Mouse (Mus musculus) lung, embryonic 14.5 days (tissue): ENCODE results near the gene Cd63. TPM values are rescaled to one million over a fixed set of nuclear protein-coding genes. Genes with fewer than 3 reads are reported as not detected.
A peak's percentile ranks its signal among the peaks of the same experiment; 100 is the strongest.

ENCODE experiments used
- ATAC-seq: fragments of 200-750 bp; cut with Nextera tagmentation; 2 replicates; pipeline ENCODE4 v1.8.0; 2017; ENCODE audit warnings: mild to moderate bottlenecking, moderate TSS enrichment, moderate library complexity; ENCODE audit not compliant: insufficient read depth
- DNase-seq: peaks from one replicate; pipeline ENCODE4 v3.0.0-alpha.2; 2015
- H3K27ac ChIP-seq: fragments of 300-500 bp; sonication (generic); 2 replicates; pipeline ENCODE4 v1.5.1; 2014; ENCODE audit warnings: low read depth, mild to moderate bottlenecking, moderate library complexity
- H3K27me3 ChIP-seq: fragments of 300-500 bp; sonication (generic); 2 replicates; pipeline ENCODE4 v1.6.1; 2014; ENCODE audit warnings: low read length, control low read depth; ENCODE audit not compliant: insufficient read depth
- H3K36me3 ChIP-seq: fragments of 300-500 bp; sonication (generic); 2 replicates; pipeline ENCODE4 v1.6.1; 2014; ENCODE audit warnings: control low read depth; ENCODE audit not compliant: insufficient read depth
- H3K4me1 ChIP-seq: fragments of 300-500 bp; sonication (generic); 2 replicates; pipeline ENCODE4 v1.6.1; 2014; ENCODE audit warnings: antibody characterized with exemption, control low read depth; ENCODE audit not compliant: insufficient read depth
- H3K4me2 ChIP-seq: fragments of 300-500 bp; sonication (generic); 2 replicates; pipeline ENCODE4 v1.6.1; 2014; ENCODE audit warnings: mild to moderate bottlenecking
- H3K4me3 ChIP-seq: fragments of 300-500 bp; sonication (generic); 2 replicates; pipeline ENCODE4 v1.5.1; 2014; ENCODE audit warnings: low read depth, low read length
- H3K9ac ChIP-seq: fragments of 300-500 bp; sonication (generic); 2 replicates; pipeline ENCODE4 v1.6.1; 2014
- H3K9me3 ChIP-seq: fragments of 300-500 bp; sonication (generic); 2 replicates; pipeline ENCODE4 v1.6.1; 2016; ENCODE audit warnings: low read depth, low read length, control low read depth
- CTCF ChIP-seq: IDR thresholded peaks from 2 replicates; pipeline ENCODE4 v1.5.1; 2016; ENCODE audit warnings: antibody characterized with exemption, low read depth
- WGBS: fragments of 180-500 bp; shearing (Covaris S2); extraction: QIAGEN DNeasy Blood & Tissue Kit; methylation state at CpG from one replicate; pipeline ENCODE4 v1.1.7; 2014; 5-methylcytosine and 5-hydroxymethylcytosine counted together
- polyA plus RNA-seq: library from polyadenylated mRNA; unstranded; fragments of >200 nt; fragmentation: Nextera tagmentation; extraction: Ambion mirVana; gene quantifications from 2 replicates; pipeline ENCODE4 v1.2.1, GENCODE M21; 2014

Cd63 gene
- polyA plus RNA-seq, 1 experiment from 2014 or later, result 459 TPM

- ATAC-seq (no peak; the same call in 1 of the 2 replicates), DNase-seq (peak; percentile 44)
- Histone ChIP-seq H3K36me3 (peaks cover 17% of the 10 kb centered on the region), H3K4me3 (peak overlapping the region; percentile 86), H3K27ac (peak overlapping the region; percentile 92), H3K4me1 (peaks cover 4% of the 10 kb centered on the region; the same call in 1 of the 2 replicates), H3K4me2 (peak overlapping the region; percentile 74), H3K9ac (peak overlapping the region; percentile 96), H3K9me3 (no peaks in the 10 kb centered on the region), H3K27me3 (no peaks in the 10 kb centered on the region)
- no peak for TF ChIP-seq CTCF
- 52% methylated on average over 13 of the region's 13 CpGs for WGBS
Observed at GRCm38 (mm10) chr10:128908778-128909448, 8.1 kb downstream of the Cd63 start.

GRCm38 (mm10) chr10:128909567-128910028 lies 8.8 kb downstream of the Cd63 start:
- Histone ChIP-seq H3K9me3 (no peaks in the 10 kb centered on the region), H3K4me3 (peak overlapping the region; percentile 86), H3K36me3 (peaks cover 24% of the 10 kb centered on the region), H3K4me1 (peaks cover 4% of the 10 kb centered on the region; the same call in 1 of the 2 replicates), H3K27ac (peak overlapping the region; percentile 92), H3K9ac (peak overlapping the region; percentile 96), H3K4me2 (peak overlapping the region; percentile 74), H3K27me3 (no peaks in the 10 kb centered on the region)
- ATAC-seq, result peak; percentile 84
- DNase-seq, result peak; percentile 92
- under 1% methylated on average over 41 of the region's 41 CpGs for WGBS
- no peak for TF ChIP-seq CTCF

GRCm38 (mm10) chr10:128910066-128910841 lies 9.5 kb downstream of the Cd63 start:
- ATAC-seq (peak; percentile 44), DNase-seq (peak; percentile 76)
- TF ChIP-seq CTCF, result no peak
- peak overlapping the region; percentile 92 for H3K27ac ChIP-seq
- peak overlapping the region; percentile 86 for H3K4me3 ChIP-seq
- H3K9me3 ChIP-seq, result no peaks in the 10 kb centered on the region
- H3K4me2 ChIP-seq, result peak overlapping the region; percentile 74
- WGBS, result 1% methylated on average over 64 of the region's 66 CpGs
- peak overlapping the region; percentile 96 for H3K9ac ChIP-seq
- H3K36me3 ChIP-seq, result peaks cover 30% of the 10 kb centered on the region
- H3K27me3 ChIP-seq, result no peaks in the 10 kb centered on the region
- H3K4me1 ChIP-seq, result peaks cover 4% of the 10 kb centered on the region; the same call in 1 of the 2 replicates

GRCm38 (mm10) chr10:128911430-128911829 lies 10.6 kb downstream of the Cd63 start:
- Histone ChIP-seq H3K4me2 (peak overlapping the region; percentile 74), H3K4me3 (peak overlapping the region; percentile 86; the same call in 1 of the 2 replicates), H3K4me1 (peaks cover 4% of the 10 kb centered on the region; the same call in 1 of the 2 replicates), H3K9ac (no peak overlapping the region), H3K27ac (no peak overlapping the region), H3K27me3 (no peaks in the 10 kb centered on the region), H3K36me3 (peaks cover 36% of the 10 kb centered on the region), H3K9me3 (no peaks in the 10 kb centered on the region)
- TF ChIP-seq CTCF, result no peak
- 86% methylated on average over 6 of the region's 6 CpGs for WGBS
- no peak for ATAC-seq
- DNase-seq, result no peak

- Histone ChIP-seq H3K27me3 (no peaks in the 10 kb centered on the region), H3K9me3 (no peaks in the 10 kb centered on the region), H3K9ac (no peak overlapping the region), H3K4me1 (peaks cover 4% of the 10 kb centered on the region; the same call in 1 of the 2 replicates), H3K4me3 (no peak overlapping the region), H3K36me3 (peaks cover 45% of the 10 kb centered on the region), H3K27ac (no peak overlapping the region), H3K4me2 (no peak overlapping the region)
- 77% methylated on average over 4 of the region's 4 CpGs for WGBS
- no peak for TF ChIP-seq CTCF
- ATAC-seq (no peak), DNase-seq (no peak)
Observed at GRCm38 (mm10) chr10:128912268-128912667, 11.5 kb downstream of the Cd63 start.

- H3K27me3 ChIP-seq, result no peaks in the 10 kb centered on the region
- peaks cover 50% of the 10 kb centered on the region for H3K36me3 ChIP-seq
- H3K9ac ChIP-seq, result no peak overlapping the region
- no peak overlapping the region for H3K4me3 ChIP-seq
- no peak overlapping the region for H3K27ac ChIP-seq
- no peak for ATAC-seq
- TF ChIP-seq CTCF, result no peak
- no peaks in the 10 kb centered on the region for H3K9me3 ChIP-seq
- 74% methylated on average over 4 of the region's 4 CpGs for WGBS
- peaks cover 4% of the 10 kb centered on the region; the same call in 1 of the 2 replicates for H3K4me1 ChIP-seq
- no peak for DNase-seq
- H3K4me2 ChIP-seq, result no peak overlapping the region
Observed at GRCm38 (mm10) chr10:128912791-128913190, 12.0 kb downstream of the Cd63 start.

GRCm38 (mm10) chr10:128913219-128913618 lies 12.4 kb downstream of the Cd63 start:
- TF ChIP-seq CTCF, result peak; percentile 98
- no peak overlapping the region for H3K4me3 ChIP-seq
- no peaks in the 10 kb centered on the region for H3K27me3 ChIP-seq
- peak; percentile 97 for DNase-seq
- ATAC-seq, result no peak
- no peak overlapping the region for H3K4me2 ChIP-seq
- WGBS, result 7% methylated on average over 5 of the region's 5 CpGs
- no peaks in the 10 kb centered on the region for H3K9me3 ChIP-seq
- peaks cover 4% of the 10 kb centered on the region; the same call in 1 of the 2 replicates for H3K4me1 ChIP-seq
- H3K36me3 ChIP-seq, result peaks cover 54% of the 10 kb centered on the region
- H3K9ac ChIP-seq, result no peak overlapping the region
- H3K27ac ChIP-seq, result no peak overlapping the region
